Mouse (Mus musculus): Measurements from ENCODE around the gene Fscn3.

Gene Fscn3

GRCm38 (mm10) chr6:28427096-28427839 is at the start of gene Fscn3:
TSS of gene Fscn3 (plus strand) at chr6:28427789.
- peak; percentile 40 to 60 for DNase-seq

GRCm38 (mm10) chr6:28381983-28382382 is 45.6 kb upstream of the Fscn3 start:
- no peak for DNase-seq

- no peak for DNase-seq
These were observed 42.4 kb upstream of the Fscn3 start for GRCm38 (mm10) chr6:28385169-28385568.

DNA sequence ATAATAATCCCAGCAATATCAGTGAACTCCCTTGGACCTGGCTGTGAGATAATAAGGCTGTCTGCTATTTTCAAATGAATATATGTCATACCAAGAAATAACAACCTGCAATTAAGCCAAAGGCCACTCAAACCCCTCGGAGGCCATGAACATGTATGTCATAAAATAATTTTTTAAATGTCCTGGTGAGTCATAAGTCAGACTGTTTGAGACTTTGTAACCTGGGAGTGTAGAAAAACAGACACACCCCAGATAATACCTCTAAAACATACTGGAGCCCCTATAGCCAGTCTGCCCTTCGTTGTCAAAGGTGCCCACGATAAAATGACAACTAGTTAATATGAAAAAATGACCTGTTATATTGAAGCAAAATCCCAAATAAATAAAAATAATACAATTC is 38.6 kb upstream of the Fscn3 start:
- DNase-seq, result no peak

DNA sequence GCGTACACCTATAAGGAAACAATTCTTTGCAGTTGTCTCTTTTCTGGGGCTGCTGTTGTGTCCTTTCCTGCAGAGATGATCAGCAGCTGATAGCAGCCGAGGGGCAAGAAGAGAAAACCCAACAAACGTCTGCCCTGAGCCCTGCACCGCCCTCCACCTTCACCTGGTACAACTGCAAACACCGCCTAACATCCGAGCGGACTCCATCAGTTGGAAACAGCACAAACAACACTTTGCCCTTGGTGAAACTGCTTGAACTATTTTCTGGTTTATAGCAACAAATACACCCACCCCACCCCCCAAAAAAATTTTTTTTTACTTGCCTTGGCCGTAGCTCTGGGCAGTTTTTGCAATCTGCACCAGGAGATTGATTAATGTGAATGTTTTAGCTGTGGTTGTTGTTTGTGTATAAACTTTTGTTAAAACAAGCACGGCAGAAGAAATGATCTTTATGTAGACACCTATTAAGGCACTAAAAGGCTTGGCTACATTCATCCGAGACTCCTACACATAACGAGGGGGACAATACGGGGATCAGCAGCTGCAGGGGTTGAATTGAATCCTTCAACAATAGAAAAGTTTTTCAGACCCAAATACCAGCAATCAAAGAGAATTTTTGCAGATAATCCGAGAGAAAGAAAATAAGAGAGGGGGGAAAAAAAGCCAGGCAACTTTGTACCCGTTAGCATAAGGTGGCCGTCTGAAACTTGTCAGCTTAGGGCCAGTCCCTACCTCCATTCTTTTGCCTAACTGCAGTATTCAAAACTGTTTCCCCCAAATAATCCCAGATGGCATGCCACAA is 31.3 kb upstream of the Fscn3 start:
- DNase-seq, result no peak

GRCm38 (mm10) chr6:28396853-28397457 is 30.6 kb upstream of the Fscn3 start:
- no peak for DNase-seq

GRCm38 (mm10) chr6:28397681-28398203 is 29.8 kb upstream of the Fscn3 start, which contains the start of gene Zfp800:
TSS of gene Zfp800 (minus strand) at chr6:28398005.
- peak in 1 of 2 experiments; percentile 9 for DNase-seq

DNA sequence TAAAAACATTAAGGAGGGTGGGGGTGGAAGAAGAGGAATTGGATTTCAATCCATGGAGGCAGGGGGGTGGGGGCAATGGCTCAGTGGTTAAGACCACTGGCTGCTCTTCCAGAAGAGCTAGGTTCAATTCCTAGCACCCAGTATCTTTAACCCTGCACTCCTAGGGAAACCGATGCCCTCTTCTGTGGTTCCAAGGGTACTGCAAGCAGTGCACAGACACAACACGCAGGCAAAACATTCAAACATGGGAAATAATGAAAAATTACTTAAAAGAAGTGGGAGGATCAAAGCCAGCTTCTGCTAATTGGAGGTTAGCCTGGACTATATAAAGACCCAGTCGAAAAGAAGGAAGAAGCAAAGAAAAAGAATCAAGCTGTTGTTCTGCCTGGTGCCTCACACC is 28.9 kb upstream of the Fscn3 start:
- no peak for DNase-seq

GRCm38 (mm10) chr6:28399791-28400190 is 27.8 kb upstream of the Fscn3 start:
- no peak for DNase-seq

- peak in 1 of 2 experiments; percentile 9 for DNase-seq
These were observed 17.5 kb upstream of the Fscn3 start for GRCm38 (mm10) chr6:28410053-28410452.

GRCm38 (mm10) chr6:28411236-28411635 is 16.4 kb upstream of the Fscn3 start:
- no peak for DNase-seq

DNA sequence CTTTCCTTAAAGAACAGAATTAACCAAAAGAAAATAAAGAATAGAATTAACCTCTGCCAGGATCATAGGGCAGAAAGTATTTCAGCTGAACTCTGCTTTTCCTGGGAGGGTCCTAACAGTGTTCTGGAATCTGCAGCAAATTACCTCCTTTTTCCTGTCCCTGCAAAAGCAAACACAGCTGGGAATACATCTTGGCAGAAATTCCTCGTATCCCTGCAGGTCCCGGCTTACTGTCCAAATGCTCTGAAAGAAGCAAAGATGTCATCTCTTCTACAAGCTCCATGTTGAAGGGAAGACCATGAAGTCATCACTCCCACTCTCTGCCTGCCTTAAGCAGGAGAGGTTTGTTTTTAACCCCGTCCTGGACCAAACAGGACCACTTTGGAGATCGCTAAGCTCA is 10.6 kb upstream of the Fscn3 start:
- no peak for DNase-seq

- no peak for DNase-seq
These were observed 9.1 kb upstream of the Fscn3 start for GRCm38 (mm10) chr6:28418449-28418848.

GRCm38 (mm10) chr6:28419673-28420072 is 7.9 kb upstream of the Fscn3 start:
- DNase-seq, result no peak

DNA sequence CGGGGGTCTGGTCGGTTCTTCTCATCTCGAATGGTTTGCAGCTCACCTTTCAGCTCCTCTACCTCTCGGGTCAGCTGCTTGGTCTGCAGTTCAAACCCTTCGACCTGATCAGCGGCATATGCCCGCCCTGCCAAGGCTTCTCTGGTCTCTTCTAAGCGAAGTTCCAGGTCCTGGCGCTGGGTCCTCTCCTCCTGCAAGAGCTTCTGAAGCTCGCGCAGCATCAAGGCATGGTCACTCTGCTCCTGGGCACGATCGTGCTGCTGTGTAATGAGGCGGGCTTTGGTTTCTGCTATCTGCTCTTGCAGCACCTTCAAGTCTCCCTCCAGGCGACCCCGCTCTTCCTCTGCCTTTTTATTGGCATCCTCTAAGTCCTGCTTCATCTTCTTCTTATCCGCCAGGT is 7.2 kb upstream of the Fscn3 start:
- DNase-seq, result no peak

DNA sequence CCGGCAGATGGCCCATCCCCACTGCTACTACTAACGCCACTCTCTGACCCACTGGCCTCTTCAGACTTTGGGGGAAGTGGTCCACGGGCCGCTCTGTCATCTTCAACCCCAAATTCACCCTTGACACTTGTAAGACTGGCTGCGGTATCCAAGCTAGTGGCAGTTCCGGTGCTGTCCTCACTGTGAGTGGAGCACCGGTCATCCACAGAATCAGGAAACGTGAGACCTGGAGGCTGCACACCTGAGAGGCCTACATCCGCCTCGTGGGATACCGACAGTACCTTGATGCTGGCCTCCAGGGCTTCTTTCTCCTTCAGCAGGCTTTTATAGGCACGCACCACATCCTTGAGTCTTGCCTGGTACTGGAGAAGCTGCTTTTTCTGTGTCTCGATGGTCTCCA is 6.7 kb upstream of the Fscn3 start:
- DNase-seq, result no peak

DNA sequence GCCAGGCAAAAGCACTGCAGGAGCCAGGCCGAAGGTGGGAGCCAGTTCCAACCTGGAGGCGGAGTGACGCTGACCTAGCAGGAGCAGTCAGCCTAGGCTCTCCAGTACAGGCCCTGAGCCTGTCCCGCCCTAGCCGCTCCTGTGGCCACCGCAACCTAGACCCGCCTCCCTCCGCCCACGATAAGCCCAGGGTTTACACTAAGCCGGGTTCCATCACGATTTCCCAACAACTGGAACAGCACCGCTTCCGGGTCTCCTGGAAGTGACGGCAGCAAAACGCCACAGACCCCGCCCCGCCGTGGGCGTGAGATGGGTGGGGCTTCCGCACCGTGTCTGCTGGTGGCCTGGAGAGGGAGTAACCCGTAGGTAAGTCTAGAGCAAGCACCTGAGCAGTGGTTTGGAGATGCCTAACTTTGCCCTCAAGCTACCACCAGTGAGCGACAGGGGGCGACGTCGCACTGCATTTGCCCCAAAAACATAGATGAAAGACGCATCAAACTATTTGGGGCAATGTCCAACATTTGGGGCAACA is 6.1 kb upstream of the Fscn3 start:
- DNase-seq, result peak; percentile 93

GRCm38 (mm10) chr6:28422651-28423290 is 4.8 kb upstream of the Fscn3 start:
- DNase-seq, result peak in 1 of 2 experiments; percentile 11

DNA sequence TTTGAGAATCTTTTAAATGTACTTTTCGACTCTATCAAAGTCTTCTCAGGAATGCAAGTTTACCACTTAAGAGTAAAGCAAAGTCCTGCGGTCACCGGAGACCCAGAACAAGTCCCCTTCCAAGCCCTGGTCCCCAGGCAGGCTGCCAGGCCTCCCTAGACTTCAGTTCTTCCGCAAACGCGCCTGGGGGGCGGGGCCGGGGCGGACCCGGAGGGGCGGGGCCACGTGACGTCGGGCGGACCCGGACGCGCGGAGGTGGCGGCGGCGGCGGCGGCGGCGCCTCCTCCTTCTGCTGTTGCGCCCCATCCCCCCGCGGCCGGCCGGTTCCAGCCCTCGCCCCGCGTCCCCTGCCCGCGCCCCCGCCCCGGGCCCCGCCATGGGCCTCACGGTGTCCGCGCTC is 4.3 kb upstream of the Fscn3 start, which contains the start of gene Arf5:
Gene Arf5 (plus strand): TSS at position 248 of the 400 bp plus-strand sequence.
- peak; percentile 87 for DNase-seq

DNA sequence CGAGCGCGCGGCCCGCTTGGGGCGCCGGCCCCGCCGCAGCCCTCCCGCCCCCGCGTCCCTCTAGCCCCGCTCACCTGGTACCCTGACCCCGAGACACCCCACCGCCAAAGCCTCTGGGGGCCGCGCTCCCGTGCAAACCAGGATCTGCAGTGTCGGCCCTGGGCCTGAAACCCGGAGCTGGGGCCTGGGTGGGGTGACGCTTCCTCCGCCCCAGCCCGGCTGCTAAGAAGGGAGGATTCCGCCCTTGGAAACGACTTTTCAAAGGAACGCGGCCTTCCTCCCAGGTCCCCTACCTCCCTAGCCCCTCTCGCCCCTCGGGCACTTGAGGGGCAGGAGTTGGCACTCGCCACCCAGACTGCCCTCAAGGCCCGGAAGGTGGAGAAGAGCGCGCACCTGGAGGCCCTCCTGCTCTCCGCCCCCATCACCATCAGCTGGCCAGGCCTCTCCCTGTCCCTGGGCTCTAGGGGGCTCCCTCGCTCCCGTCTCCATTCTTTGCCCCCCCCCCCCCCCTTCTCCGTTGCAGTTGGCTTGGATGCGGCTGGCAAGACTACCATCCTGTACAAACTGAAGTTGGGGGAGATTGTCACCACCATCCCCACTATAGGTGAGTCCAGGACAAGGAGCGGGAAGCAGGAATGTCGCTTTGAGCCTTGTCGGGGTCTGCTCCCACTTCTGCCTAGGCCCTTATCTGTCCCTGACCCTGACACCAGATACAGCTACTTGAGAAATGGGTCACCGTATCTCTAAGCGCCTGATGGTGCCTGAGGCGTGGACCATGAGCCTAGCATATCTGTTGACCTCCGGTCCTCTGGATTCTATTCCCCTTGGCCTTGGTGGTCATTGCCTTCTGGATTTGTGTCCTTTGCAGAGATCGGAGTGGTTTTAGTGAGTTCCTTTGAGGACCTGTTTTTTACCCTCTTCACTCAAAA is 3.6 kb upstream of the Fscn3 start:
- peak; percentile 50 to 58 for DNase-seq

GRCm38 (mm10) chr6:28425019-28425418 is 2.6 kb upstream of the Fscn3 start:
- no peak for DNase-seq

Measured in thymus, adult 18-20 months (tissue).